24 mouse cellular contexts compared by ENCODE assay signal in genomic region chr11:120338786-120339185, GRCm38 (mm10). TPM values are rescaled to one million over a fixed set of nuclear protein-coding genes. Genes with fewer than 3 reads are reported as not detected.
A peak's percentile ranks its signal among the peaks of the same experiment; 100 is the strongest.
DNase-seq lines count a peak whose midpoint lies in the region; ATAC-seq and TF ChIP-seq lines count a peak whose summit lies in the region.
"Had no signal": no experiment of that assay in that cellular context is flagged by ENCODE, and none has a peak within 500 bp of the region (broad histone marks: within the 10 kb centered on the region; RNA-seq: fewer than 3 reads in every experiment).

No protein-coding gene starts in this region.

- 0 out of 2 replicates have a peak, but pooled peaks have one; percentile 10 for TF ChIP-seq CTCF in kidney, postnatal 0 days (IDR thresholded peaks at IDR 0.05; ENCODE audit: low read depth)
- TF ChIP-seq CTCF in kidney, adult 2 months (conservative IDR thresholded peaks at IDR 0.05; ENCODE audit: insufficient read depth, insufficient read length, low read depth, low read length): no peak
- TF ChIP-seq CTCF in liver, postnatal 0 days (IDR thresholded peaks at IDR 0.05; ENCODE audit: low read depth): peak; percentile 13; the same call in 1 of the 2 replicates

- intact Hi-C loops in gastrocnemius, postnatal 14 days (cut with DNase I; ENCODE audit: low total_unique reads): no loop called here

- no peak overlapping the region for H3K4me2 ChIP-seq in kidney, postnatal 0 days (ENCODE audit: low read length)
- H3K4me2 ChIP-seq in liver, postnatal 0 days (ENCODE audit: low read depth, low read length): no peak overlapping the region
- H3K4me2 ChIP-seq in liver, embryonic 11.5 days: no peak overlapping the region
- H3K4me2 ChIP-seq: heart, embryonic 13.5 days; hindbrain, embryonic 13.5 days; kidney, embryonic 15.5 days; limb, embryonic 15.5 days; midbrain, embryonic 12.5 days; stomach, embryonic 15.5 days had no signal

- H3K4me1 ChIP-seq in kidney, postnatal 0 days (replicated peaks; ENCODE audit: insufficient read depth, low read length): no peaks in the 10 kb centered on the region
- peaks cover 4% of the 10 kb centered on the region; the same call in 1 of the 2 replicates for H3K4me1 ChIP-seq in kidney, adult 2 months (ENCODE audit: control insufficient read depth, insufficient read depth, low read length)
- H3K4me1 ChIP-seq in liver, postnatal 0 days (ENCODE audit: insufficient read depth): peaks cover 6% of the 10 kb centered on the region; the same call in 1 of the 2 replicates
- peaks cover 6% of the 10 kb centered on the region; the same call in 1 of the 2 replicates for H3K4me1 ChIP-seq in liver, embryonic 11.5 days (replicated peaks; ENCODE audit: control insufficient read depth, insufficient read depth, low read length)
- H3K4me1 ChIP-seq: heart, embryonic 13.5 days; hindbrain, embryonic 13.5 days; kidney, embryonic 15.5 days; limb, embryonic 15.5 days; midbrain, embryonic 12.5 days; stomach, embryonic 15.5 days had no signal

- 76% methylated on average over 3 of the region's 3 CpGs for WGBS in kidney, postnatal 0 days
- 83% methylated on average over 3 of the region's 3 CpGs for WGBS in kidney, adult 2 months
- WGBS in liver, postnatal 0 days (ENCODE audit: insufficient replicate concordance): 66% methylated on average over 3 of the region's 3 CpGs
- WGBS in liver, embryonic 11.5 days: 74% methylated on average over 3 of the region's 3 CpGs

- TF ChIP-seq POLR2A in kidney, adult 2 months (IDR thresholded peaks at IDR 0.05; ENCODE audit: low read depth, low read length): no peak

- no peaks in the 10 kb centered on the region for H3K9me3 ChIP-seq in kidney, postnatal 0 days (replicated peaks; ENCODE audit: low read length)
- no peaks in the 10 kb centered on the region for H3K9me3 ChIP-seq in liver, postnatal 0 days (ENCODE audit: low read length)
- H3K9me3 ChIP-seq in liver, embryonic 11.5 days (ENCODE audit: control insufficient read depth, low read length): no peaks in the 10 kb centered on the region
- H3K9me3 ChIP-seq: heart, embryonic 13.5 days; kidney, embryonic 15.5 days; limb, embryonic 15.5 days; stomach, embryonic 15.5 days had no signal

- DNase-seq in gastrocnemius, postnatal 10 days: peak; percentile 1
- DNase-seq in gastrocnemius, postnatal 14 days: no peak
- DNase-seq in kidney, postnatal 0 days (ENCODE audit: low spot score): no peak
- DNase-seq in kidney, adult 2 months: no peak
- DNase-seq in liver, postnatal 0 days: peak; percentile 8
- no peak for DNase-seq in liver, embryonic 11.5 days (ENCODE audit: low spot score)
- no peak for DNase-seq in lung, postnatal 10 days
- DNase-seq: adrenal gland, postnatal 25 days; cerebellum, adult 9-10 months; heart, postnatal 14 days; lung, adult 18-20 months; lung, postnatal 14 days; thymus, adult 2 months had no signal

- TF ChIP-seq EP300 in liver, postnatal 0 days (IDR thresholded peaks at IDR 0.05; ENCODE audit: low read depth): no peak

- no peak overlapping the region for H3K9ac ChIP-seq in kidney, postnatal 0 days (ENCODE audit: low read depth, low read length)
- H3K9ac ChIP-seq in liver, postnatal 0 days (replicated peaks): no peak overlapping the region
- H3K9ac ChIP-seq in liver, embryonic 11.5 days (ENCODE audit: low read depth, low read length): no peak overlapping the region
- H3K9ac ChIP-seq: heart, embryonic 13.5 days; hindbrain, embryonic 13.5 days; kidney, embryonic 15.5 days; limb, embryonic 15.5 days; midbrain, embryonic 12.5 days; stomach, embryonic 15.5 days had no signal

- ATAC-seq in kidney, postnatal 0 days (replicated peaks; ENCODE audit: low FRiP score, low read depth): no peak
- ATAC-seq in liver, postnatal 0 days: no peak
- no peak for ATAC-seq in liver, embryonic 11.5 days (replicated peaks; ENCODE audit: low FRiP score)
- ATAC-seq: inflammation-experienced regulatory T-cells, adult 6 months had no signal

- no peaks in the 10 kb centered on the region for H3K36me3 ChIP-seq in kidney, postnatal 0 days (ENCODE audit: insufficient read depth, low read length)
- H3K36me3 ChIP-seq in kidney, adult 2 months (ENCODE audit: control insufficient read depth, insufficient read depth, low read length): no peaks in the 10 kb centered on the region
- H3K36me3 ChIP-seq in liver, postnatal 0 days (replicated peaks; ENCODE audit: insufficient read depth, low read length): no peaks in the 10 kb centered on the region
- H3K36me3 ChIP-seq in liver, embryonic 11.5 days (ENCODE audit: control insufficient read depth, insufficient read depth, low read length): no peaks in the 10 kb centered on the region
- H3K36me3 ChIP-seq: heart, embryonic 13.5 days; hindbrain, embryonic 13.5 days; kidney, embryonic 15.5 days; limb, embryonic 15.5 days; midbrain, embryonic 12.5 days; stomach, embryonic 15.5 days had no signal

- no peaks in the 10 kb centered on the region for H3K27me3 ChIP-seq in kidney, postnatal 0 days (ENCODE audit: insufficient read depth, low read length)
- H3K27me3 ChIP-seq in kidney, adult 2 months (replicated peaks; ENCODE audit: control insufficient read depth, insufficient read depth, low read length): no peaks in the 10 kb centered on the region
- H3K27me3 ChIP-seq in liver, postnatal 0 days (ENCODE audit: insufficient read depth, low read length): no peaks in the 10 kb centered on the region
- H3K27me3 ChIP-seq in liver, embryonic 11.5 days (replicated peaks; ENCODE audit: control insufficient read depth, insufficient read depth, low read length): no peaks in the 10 kb centered on the region
- H3K27me3 ChIP-seq: heart, embryonic 13.5 days; hindbrain, embryonic 13.5 days; kidney, embryonic 15.5 days; limb, embryonic 15.5 days; midbrain, embryonic 12.5 days; stomach, embryonic 15.5 days had no signal

- no peak overlapping the region for H3K27ac ChIP-seq in kidney, postnatal 0 days
- no peak overlapping the region for H3K27ac ChIP-seq in kidney, adult 2 months (ENCODE audit: insufficient read depth, low read depth, low read length)
- no peak overlapping the region for H3K27ac ChIP-seq in liver, postnatal 0 days (ENCODE audit: low read depth)
- H3K27ac ChIP-seq in liver, embryonic 11.5 days (ENCODE audit: low read depth, low read length): no peak overlapping the region
- H3K27ac ChIP-seq: heart, embryonic 13.5 days; hindbrain, embryonic 13.5 days; limb, embryonic 15.5 days; midbrain, embryonic 12.5 days had no signal

- H3K4me3 ChIP-seq in kidney, postnatal 0 days (replicated peaks; ENCODE audit: low read depth, low read length): no peak overlapping the region
- no peak overlapping the region for H3K4me3 ChIP-seq in kidney, adult 2 months (ENCODE audit: insufficient read depth, low read depth, low read length)
- no peak overlapping the region for H3K4me3 ChIP-seq in liver, postnatal 0 days (ENCODE audit: low read depth, low read length)
- H3K4me3 ChIP-seq in liver, embryonic 11.5 days (ENCODE audit: low read depth, low read length): no peak overlapping the region
- H3K4me3 ChIP-seq: heart, embryonic 13.5 days; hindbrain, embryonic 13.5 days; kidney, embryonic 15.5 days; limb, embryonic 15.5 days; midbrain, embryonic 12.5 days; stomach, embryonic 15.5 days had no signal

RNA-seq across cellular contexts. Expression of gene Actg1, which starts 9.6 kb away (rescaled TPM):
- total RNA-seq in gastrocnemius, postnatal 10 days (2021): 100 to 1,000 TPM; 439 to 618 TPM
- 100 to 1,000 TPM; 308 to 391 TPM for total RNA-seq in gastrocnemius, postnatal 14 days (2021)
- polyA plus RNA-seq in kidney, postnatal 0 days (2015; fragmentation: Nextera tagmentation; extraction: Ambion mirVana): 2,251 and 2,404 TPM in 2 replicates
- 828 and 981 TPM in 2 replicates for polyA plus RNA-seq in kidney, adult 2 months (2012; rRNA removed)
- polyA plus RNA-seq in liver, postnatal 0 days (2015; fragmentation: Nextera tagmentation; extraction: Ambion mirVana): 463 and 498 TPM in 2 replicates
- 1,592 and 1,704 TPM in 2 replicates for polyA plus RNA-seq in liver, embryonic 11.5 days (2014; fragmentation: Nextera tagmentation; extraction: Ambion mirVana)

RNA-seq across cellular contexts. Expression of gene Fscn2, which starts 22.5 kb away (rescaled TPM):
- under 1 TPM; 0.50 to 0.61 TPM for total RNA-seq in gastrocnemius, postnatal 10 days (2021)
- under 1 TPM; 0.16 to 0.39 TPM for total RNA-seq in gastrocnemius, postnatal 14 days (2021)
- 1.3 and 1.5 TPM in 2 replicates for polyA plus RNA-seq in kidney, postnatal 0 days (2015; fragmentation: Nextera tagmentation; extraction: Ambion mirVana)
- polyA plus RNA-seq in kidney, adult 2 months (2012; rRNA removed): 0.16 and 0.19 TPM in 2 replicates
- polyA plus RNA-seq in liver, postnatal 0 days (2015; fragmentation: Nextera tagmentation; extraction: Ambion mirVana): not detected in 2 replicates
- 0.29 TPM in 1 of 2 replicates, not detected in the other for polyA plus RNA-seq in liver, embryonic 11.5 days (2014; fragmentation: Nextera tagmentation; extraction: Ambion mirVana)
- total RNA-seq: common myeloid progenitor, adult 5-6 weeks; granulocyte monocyte progenitor cell, adult 5-6 weeks; heart, postnatal 14 days; megakaryocyte progenitor cell, adult 5-6 weeks; monocyte, adult 5-6 weeks had no signal

RNA-seq across cellular contexts. Expression of gene Faap100, which starts 39.8 kb away (rescaled TPM):
- total RNA-seq in gastrocnemius, postnatal 10 days (2021): 10 to 100 TPM; 14.6 to 15.3 TPM
- 10 to 100 TPM; 11.2 to 16.0 TPM for total RNA-seq in gastrocnemius, postnatal 14 days (2021)
- polyA plus RNA-seq in kidney, postnatal 0 days (2015; fragmentation: Nextera tagmentation; extraction: Ambion mirVana): 21.9 and 26.6 TPM in 2 replicates
- polyA plus RNA-seq in kidney, adult 2 months (2012; rRNA removed): 30.3 and 45.1 TPM in 2 replicates
- polyA plus RNA-seq in liver, postnatal 0 days (2015; fragmentation: Nextera tagmentation; extraction: Ambion mirVana): 5.5 and 5.8 TPM in 2 replicates
- polyA plus RNA-seq in liver, embryonic 11.5 days (2014; fragmentation: Nextera tagmentation; extraction: Ambion mirVana): 22.8 and 23.2 TPM in 2 replicates

Comparison
In these comparisons a context has a peak if more than half of its experiments do, and no peak if none do; other contexts are left out.
1. DNase-seq: peak in gastrocnemius, postnatal 10 days (single experiment) and liver, postnatal 0 days (single experiment); none in gastrocnemius, postnatal 14 days (single experiment), kidney, postnatal 0 days (single experiment), kidney, adult 2 months (single experiment), liver, embryonic 11.5 days (single experiment) and lung, postnatal 10 days (single experiment).